18 mouse cellular contexts compared by ENCODE assay signal in the genomic region with DNA sequence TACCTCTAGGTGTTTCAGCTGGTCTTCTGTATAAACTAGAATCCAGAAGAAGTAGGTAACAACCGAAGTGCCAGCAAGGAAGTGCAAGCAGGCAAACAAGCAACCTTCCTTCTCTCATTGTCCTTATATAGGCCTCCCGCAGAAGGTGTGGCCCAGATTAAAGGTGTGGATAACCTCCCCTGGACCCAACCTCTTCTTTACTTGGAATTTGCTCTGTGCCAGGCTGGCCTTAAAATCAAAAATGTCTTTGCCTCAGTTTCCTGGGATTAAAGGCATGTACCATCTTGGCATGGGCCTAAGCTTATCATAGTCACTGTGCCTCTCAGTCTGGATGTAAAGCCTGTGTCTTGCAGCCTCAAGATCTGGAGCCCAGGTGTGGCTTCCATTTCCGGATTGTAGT. TPM values are rescaled to one million over a fixed set of nuclear protein-coding genes. Genes with fewer than 3 reads are reported as not detected.
"Had no signal": no experiment of that assay in that cellular context is flagged by ENCODE, and none has a peak within 500 bp of the region (broad histone marks: within the 10 kb centered on the region; RNA-seq: fewer than 3 reads in every experiment).

A gene (minus strand): TSS at position 101 of the 400 bp plus-strand sequence.

RNA-seq across cellular contexts. Expression of the gene that starts here (rescaled TPM):
- polyA plus RNA-seq: cerebellum, adult 2 months; cortical plate, adult 2 months; embryonic facial prominence, embryonic 10.5 days; embryonic facial prominence, embryonic 11.5 days; embryonic facial prominence, embryonic 12.5 days; embryonic facial prominence, embryonic 13.5 days; erythroblast, embryonic 14.5 days; forebrain, embryonic 10.5 days; forebrain, embryonic 11.5 days; forebrain, embryonic 12.5 days; forebrain, embryonic 13.5 days; forebrain, embryonic 14.5 days; forebrain, embryonic 15.5 days; forebrain, embryonic 16.5 days; forebrain, postnatal 0 days; frontal cortex, adult 2 months; gonadal fat pad, adult 2 months; heart, adult 2 months had no signal
